Mouse (Mus musculus) megakaryocyte-erythroid progenitor cell, adult 5-6 weeks (primary cell): ENCODE data around the gene Glod4. TPM values are rescaled to one million over a fixed set of nuclear protein-coding genes. Genes with fewer than 3 reads are reported as not detected.

ENCODE experiments used
- ATAC-seq: replicated peaks from 2 replicates; pipeline ENCODE4 v1.8.0; 2016; ENCODE audit warnings: mild to moderate bottlenecking, inconsistent platforms; ENCODE audit not compliant: severe bottlenecking, poor library complexity, low FRiP score, low TSS enrichment
- total RNA-seq, 2 experiments: library from RNA; stranded (forward) in 1 of 2; stranded (reverse) in 1 of 2; fragments of 200-1000, 215-1000 nt in 1 of 2; fragments of >200 nt in 1 of 2; fragmentation: Nextera tagmentation in 1 of 2; gene quantifications; 2 replicates each; pipeline ENCODE4 v1.2.3; 2014 to 2017

Glod4 gene
- total RNA-seq, 2 experiments from 2014 or later: 70.4 to 253 TPM

- ATAC-seq: no peak
Measured at GRCm38 (mm10) chr11:76154861-76155260, 88.7 kb downstream of the Glod4 start.

- ATAC-seq: no peak
Measured at GRCm38 (mm10) chr11:76154200-76154599, 89.3 kb downstream of the Glod4 start.

- ATAC-seq: no peak
Measured at GRCm38 (mm10) chr11:76153236-76153951, 90.1 kb downstream of the Glod4 start.

GRCm38 (mm10) chr11:76150980-76151379, 92.5 kb downstream of the Glod4 start:
- no peak for ATAC-seq

GRCm38 (mm10) chr11:76148055-76149008, 95.2 kb downstream of the Glod4 start:
- no peak for ATAC-seq

GRCm38 (mm10) chr11:76146187-76147010, 97.1 kb downstream of the Glod4 start:
- ATAC-seq: no peak

GRCm38 (mm10) chr11:76145169-76145568, 98.4 kb downstream of the Glod4 start:
- ATAC-seq: no peak

GRCm38 (mm10) chr11:76144386-76144785, 99.1 kb downstream of the Glod4 start:
- no peak for ATAC-seq

- no peak for ATAC-seq
Measured at GRCm38 (mm10) chr11:76137996-76138395, 105.5 kb downstream of the Glod4 start.

- ATAC-seq: no peak
Measured at GRCm38 (mm10) chr11:76135641-76136437, 107.7 kb downstream of the Glod4 start.

GRCm38 (mm10) chr11:76130859-76131258, 112.7 kb downstream of the Glod4 start:
- no peak for ATAC-seq

GRCm38 (mm10) chr11:76125386-76125785, 118.1 kb downstream of the Glod4 start:
- no peak for ATAC-seq

- ATAC-seq: no peak
Measured at GRCm38 (mm10) chr11:76123517-76123916, 120.0 kb downstream of the Glod4 start.

GRCm38 (mm10) chr11:76122571-76122970, 121.0 kb downstream of the Glod4 start:
- ATAC-seq: no peak

- no peak for ATAC-seq
Measured at GRCm38 (mm10) chr11:76121086-76121485, 122.4 kb downstream of the Glod4 start.

- ATAC-seq: no peak
Measured at GRCm38 (mm10) chr11:76120407-76120901, 123.1 kb downstream of the Glod4 start.

GRCm38 (mm10) chr11:76110416-76110815, 133.1 kb downstream of the Glod4 start:
- no peak for ATAC-seq

GRCm38 (mm10) chr11:76106551-76107496, 136.7 kb downstream of the Glod4 start:
- no peak for ATAC-seq
